Mouse (Mus musculus) C2C12 (cell line): Measurements from ENCODE around the gene Frmd4b.

Experiments
- CEBPB ChIP-seq: IDR thresholded peaks from one replicate; pipeline ENCODE4 v1.6.1; 2011; ENCODE audit warnings: low read depth, mild to moderate bottlenecking, control low read depth, moderate library complexity
- CTCF ChIP-seq: IDR thresholded peaks from one replicate; pipeline ENCODE4 v1.5.1; 2011; ENCODE audit not compliant: control insufficient read depth, insufficient read depth, insufficient read length
- FOSL1 ChIP-seq: IDR thresholded peaks from one replicate; pipeline ENCODE4 v1.8.0; 2011; ENCODE audit warnings: mild to moderate bottlenecking, low read length; ENCODE audit not compliant: poor library complexity, insufficient read depth, severe bottlenecking
- MAX ChIP-seq: IDR thresholded peaks from one replicate; pipeline ENCODE4 v1.6.1; 2011; ENCODE audit warnings: mild to moderate bottlenecking, control low read depth
- MYOD1 ChIP-seq: IDR thresholded peaks from one replicate; pipeline ENCODE4 v1.6.1; 2011; ENCODE audit warnings: low read depth; ENCODE audit not compliant: control insufficient read depth, insufficient read length
- MYOG ChIP-seq: IDR thresholded peaks from one replicate; pipeline ENCODE4 v1.6.1; 2011; ENCODE audit not compliant: control insufficient read depth, insufficient read length; ENCODE audit errors: extremely low read depth

DNA sequence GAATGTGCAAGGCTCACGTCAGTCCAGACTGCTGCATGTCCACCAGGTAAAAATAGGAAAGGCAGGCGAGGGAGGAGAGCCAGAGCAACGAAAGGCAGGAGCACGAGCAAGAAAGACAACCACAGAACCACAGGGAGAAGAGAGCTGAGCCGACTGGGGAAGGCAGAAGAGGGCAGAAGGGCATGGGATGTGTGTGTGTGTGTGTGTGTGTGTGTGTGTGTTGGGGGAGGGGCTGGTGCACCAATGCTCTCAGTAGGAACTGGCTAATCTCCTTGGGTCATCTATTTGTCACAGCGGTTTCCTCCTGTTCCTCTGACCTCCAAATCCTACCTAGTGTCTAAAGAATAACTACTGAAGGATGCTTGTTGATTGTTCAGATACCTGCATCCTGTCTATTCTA lies 308.2 kb downstream of the Frmd4b start:
- TF ChIP-seq CTCF (no peak), CEBPB (no peak), MYOG (no peak), MAX (no peak), FOSL1 (no peak), MYOD1 (no peak)
